Mouse (Mus musculus): ENCODE results near the gene Gramd4.

DNA sequence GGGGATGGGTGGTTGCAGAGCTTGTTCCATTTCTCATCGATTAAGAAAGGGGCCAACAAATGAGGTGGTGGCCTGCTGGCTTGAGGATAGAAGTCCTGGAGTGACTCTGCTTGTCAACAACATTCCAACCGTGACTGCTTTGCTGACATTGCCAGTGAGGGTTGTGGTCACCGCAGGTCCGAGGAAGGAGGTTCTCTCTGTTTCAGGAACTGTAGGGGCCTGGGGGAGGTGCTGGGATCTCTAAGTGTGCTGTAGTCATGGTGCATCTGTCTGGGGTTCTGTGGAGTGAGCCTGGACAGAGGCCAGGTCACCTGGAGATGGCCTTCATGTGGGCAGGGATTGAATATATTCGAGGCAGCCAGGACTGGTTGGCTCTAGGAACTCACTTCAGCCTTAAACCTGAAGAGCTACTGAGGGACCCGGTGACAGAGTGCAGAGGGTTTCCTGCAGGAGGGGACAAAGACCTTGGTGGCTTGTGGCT is 25.8 kb downstream of the Gramd4 start:
- no peak for TF ChIP-seq CTCF (conservative IDR thresholded peaks at IDR 0.05; ENCODE audit: insufficient read depth, insufficient read length, low read depth, low read length)
- TF ChIP-seq POLR2A (IDR thresholded peaks at IDR 0.05; ENCODE audit: low read depth, low read length) = no peak
